ENCODE assay signal across 8 mouse cellular contexts in genomic region chr2:118478833-118479549, GRCm38 (mm10). TPM values are rescaled to one million over a fixed set of nuclear protein-coding genes. Genes with fewer than 3 reads are reported as not detected.
A peak's percentile ranks its signal among the peaks of the same experiment; 100 is the strongest.
DNase-seq lines count a peak whose midpoint lies in the region; ATAC-seq lines count a peak whose summit lies in the region.

No protein-coding gene starts in this region.

- H3K9ac ChIP-seq in kidney, embryonic 15.5 days: peak overlapping the region; percentile 83
- H3K9ac ChIP-seq in forebrain, embryonic 16.5 days (replicated peaks; ENCODE audit: low read depth, low read length): peak overlapping the region; percentile 94

- H3K36me3 ChIP-seq in kidney, embryonic 15.5 days: peaks cover 36% of the 10 kb centered on the region
- H3K36me3 ChIP-seq in forebrain, embryonic 16.5 days (ENCODE audit: control insufficient read depth, insufficient read depth): peaks cover 16% of the 10 kb centered on the region
- H3K36me3 ChIP-seq in megakaryocyte, embryonic 14.5 days (replicated peaks; ENCODE audit: low read length): peaks cover 34% of the 10 kb centered on the region

- H3K4me3 ChIP-seq in kidney, embryonic 15.5 days (replicated peaks): peak overlapping the region; percentile 96
- peak overlapping the region; percentile 94 for H3K4me3 ChIP-seq in forebrain, embryonic 16.5 days (replicated peaks; ENCODE audit: low read length)
- peak overlapping the region; percentile 95 for H3K4me3 ChIP-seq in megakaryocyte, embryonic 14.5 days (replicated peaks)

- no peak; the same call in 1 of the 2 replicates for ATAC-seq in kidney, embryonic 15.5 days (replicated peaks; ENCODE audit: low FRiP score)
- ATAC-seq in forebrain, embryonic 16.5 days: no peak; the same call in 1 of the 2 replicates

- WGBS in kidney, embryonic 15.5 days: 2% methylated on average over 52 of the region's 52 CpGs
- 2% methylated on average over 52 of the region's 52 CpGs for WGBS in forebrain, embryonic 16.5 days

- H3K4me1 ChIP-seq in kidney, embryonic 15.5 days: peaks cover 15% of the 10 kb centered on the region
- H3K4me1 ChIP-seq in forebrain, embryonic 16.5 days (replicated peaks; ENCODE audit: control insufficient read depth, insufficient read depth, low read length): peaks cover 14% of the 10 kb centered on the region
- peaks cover 40% of the 10 kb centered on the region for H3K4me1 ChIP-seq in megakaryocyte, embryonic 14.5 days

- no peak for DNase-seq in kidney, postnatal 10 days
- DNase-seq in NIH3T3 (ENCODE audit: low read depth): peak; percentile 32
- DNase-seq in right cerebral cortex, adult 2 months (ENCODE audit: low spot score in 2 of 2): no peak
- DNase-seq in layer of hippocampus, adult 9-11 months: no peak
- DNase-seq in left cerebral cortex, adult 8-10 months (ENCODE audit: low spot score in 2 of 2): no peak

- H3K4me2 ChIP-seq in kidney, embryonic 15.5 days: peak overlapping the region; percentile 85
- H3K4me2 ChIP-seq in forebrain, embryonic 16.5 days (ENCODE audit: low read length): peak overlapping the region; percentile 83

- no peaks in the 10 kb centered on the region for H3K27me3 ChIP-seq in kidney, embryonic 15.5 days
- no peaks in the 10 kb centered on the region for H3K27me3 ChIP-seq in forebrain, embryonic 16.5 days (replicated peaks; ENCODE audit: control insufficient read depth, insufficient read depth, low read length)
- peaks cover 6% of the 10 kb centered on the region for H3K27me3 ChIP-seq in megakaryocyte, embryonic 14.5 days (replicated peaks)

- no peaks in the 10 kb centered on the region for H3K9me3 ChIP-seq in kidney, embryonic 15.5 days (replicated peaks)
- no peaks in the 10 kb centered on the region for H3K9me3 ChIP-seq in forebrain, embryonic 16.5 days (ENCODE audit: control insufficient read depth, low read length)
- H3K9me3 ChIP-seq in megakaryocyte, embryonic 14.5 days: no peaks in the 10 kb centered on the region

- peak overlapping the region; percentile 87 for H3K27ac ChIP-seq in kidney, embryonic 15.5 days
- peak overlapping the region; percentile 71 for H3K27ac ChIP-seq in forebrain, embryonic 16.5 days (ENCODE audit: low read length)

RNA-seq across cellular contexts. Expression of gene Srp14, which starts 0.5 kb away (rescaled TPM):
- polyA plus RNA-seq in kidney, embryonic 15.5 days (2015; fragmentation: Nextera tagmentation; extraction: Ambion mirVana): 224 and 241 TPM in 2 replicates
- 316 and 322 TPM in 2 replicates for polyA plus RNA-seq in forebrain, embryonic 16.5 days (2015; fragmentation: Nextera tagmentation; extraction: Ambion mirVana)
- polyA plus RNA-seq in megakaryocyte, embryonic 14.5 days (2012; ENCODE audit: insufficient read depth, low replicate concordance): 34.6 and 180 TPM in 2 replicates
- 100 to 1,000 TPM; 167 to 180 (median 175) TPM for total RNA-seq in left cerebral cortex, adult 8-10 months (2022)
